Mouse (Mus musculus): Measurements from ENCODE around the gene Cd27. TPM values are rescaled to one million over a fixed set of nuclear protein-coding genes. Genes with fewer than 3 reads are reported as not detected.

Cd27 gene
- polyA plus RNA-seq, 1 experiment from 2014 or later, result 1.4 TPM

- Histone ChIP-seq H3K9ac (ENCODE audit: low read length) (no peak overlapping the region), H3K27ac (replicated peaks; ENCODE audit: low read depth, low read length) (no peak overlapping the region), H3K4me1 (ENCODE audit: control insufficient read depth, insufficient read depth, low read length) (peaks cover 3% of the 10 kb centered on the region; the same call in 1 of the 2 replicates), H3K27me3 (ENCODE audit: control insufficient read depth, insufficient read depth, low read length) (no peaks in the 10 kb centered on the region), H3K9me3 (ENCODE audit: control insufficient read depth, low read length) (no peaks in the 10 kb centered on the region), H3K4me3 (ENCODE audit: low read depth, low read length) (no peak overlapping the region), H3K4me2 (ENCODE audit: low read depth, severe bottlenecking) (no peak overlapping the region), H3K36me3 (ENCODE audit: control insufficient read depth, insufficient read depth, low read length) (peaks cover 10% of the 10 kb centered on the region)
- DNase-seq (ENCODE audit: low spot score) (no peak), ATAC-seq (ENCODE audit: insufficient number of reproducible peaks, low FRiP score, low TSS enrichment, low read depth) (no peak)
- WGBS, result 48% methylated on average over 1 of the region's 1 CpGs
These were observed 41.2 kb downstream of the Cd27 start for GRCm38 (mm10) chr6:125195541-125196075.

GRCm38 (mm10) chr6:125193390-125193789 lies 43.4 kb downstream of the Cd27 start:
- no peak overlapping the region for H3K9ac ChIP-seq (ENCODE audit: low read length)
- no peak for ATAC-seq (ENCODE audit: insufficient number of reproducible peaks, low FRiP score, low TSS enrichment, low read depth)
- H3K27me3 ChIP-seq (ENCODE audit: control insufficient read depth, insufficient read depth, low read length), result no peaks in the 10 kb centered on the region
- peaks cover 19% of the 10 kb centered on the region for H3K36me3 ChIP-seq (ENCODE audit: control insufficient read depth, insufficient read depth, low read length)
- no peak for DNase-seq (ENCODE audit: low spot score)
- no peak overlapping the region for H3K4me3 ChIP-seq (ENCODE audit: low read depth, low read length)
- peaks cover 3% of the 10 kb centered on the region; the same call in 1 of the 2 replicates for H3K4me1 ChIP-seq (ENCODE audit: control insufficient read depth, insufficient read depth, low read length)
- no peak overlapping the region for H3K27ac ChIP-seq (replicated peaks; ENCODE audit: low read depth, low read length)
- H3K4me2 ChIP-seq (ENCODE audit: low read depth, severe bottlenecking), result no peak overlapping the region
- no peaks in the 10 kb centered on the region for H3K9me3 ChIP-seq (ENCODE audit: control insufficient read depth, low read length)
- 78% methylated on average over 7 of the region's 7 CpGs for WGBS

- Histone ChIP-seq H3K4me3 (ENCODE audit: low read depth, low read length) (peak overlapping the region; percentile 75), H3K9me3 (ENCODE audit: control insufficient read depth, low read length) (no peaks in the 10 kb centered on the region), H3K27me3 (ENCODE audit: control insufficient read depth, insufficient read depth, low read length) (no peaks in the 10 kb centered on the region), H3K36me3 (ENCODE audit: control insufficient read depth, insufficient read depth, low read length) (peaks cover 20% of the 10 kb centered on the region), H3K4me1 (ENCODE audit: control insufficient read depth, insufficient read depth, low read length) (peaks cover 3% of the 10 kb centered on the region; the same call in 1 of the 2 replicates), H3K4me2 (ENCODE audit: low read depth, severe bottlenecking) (peak overlapping the region; percentile 84), H3K27ac (replicated peaks; ENCODE audit: low read depth, low read length) (no peak overlapping the region), H3K9ac (ENCODE audit: low read length) (peak overlapping the region; percentile 89)
- no peak for ATAC-seq (ENCODE audit: insufficient number of reproducible peaks, low FRiP score, low TSS enrichment, low read depth)
- DNase-seq (ENCODE audit: low spot score), result no peak
- 49% methylated on average over 5 of the region's 5 CpGs for WGBS
These were observed 44.0 kb downstream of the Cd27 start for GRCm38 (mm10) chr6:125192841-125193240.

GRCm38 (mm10) chr6:125192016-125192714 lies 44.6 kb downstream of the Cd27 start:
- Histone ChIP-seq H3K4me2 (ENCODE audit: low read depth, severe bottlenecking) (peak overlapping the region; percentile 84), H3K4me1 (ENCODE audit: control insufficient read depth, insufficient read depth, low read length) (peaks cover 3% of the 10 kb centered on the region; the same call in 1 of the 2 replicates), H3K9ac (ENCODE audit: low read length) (peak overlapping the region; percentile 89), H3K27me3 (ENCODE audit: control insufficient read depth, insufficient read depth, low read length) (no peaks in the 10 kb centered on the region), H3K9me3 (ENCODE audit: control insufficient read depth, low read length) (no peaks in the 10 kb centered on the region), H3K36me3 (ENCODE audit: control insufficient read depth, insufficient read depth, low read length) (peaks cover 24% of the 10 kb centered on the region), H3K27ac (replicated peaks; ENCODE audit: low read depth, low read length) (peak overlapping the region; percentile 99), H3K4me3 (ENCODE audit: low read depth, low read length) (peak overlapping the region; percentile 75)
- DNase-seq (ENCODE audit: low spot score) (peak; percentile 93), ATAC-seq (ENCODE audit: insufficient number of reproducible peaks, low FRiP score, low TSS enrichment, low read depth) (peak; percentile 92)
- under 1% methylated on average over 34 of the region's 34 CpGs for WGBS

- Histone ChIP-seq H3K4me3 (ENCODE audit: low read depth, low read length) (peak within 1 kb of the TSS; percentile 75), H3K9me3 (ENCODE audit: control insufficient read depth, low read length) (no peaks in the 10 kb centered on the region), H3K27me3 (ENCODE audit: control insufficient read depth, insufficient read depth, low read length) (no peaks in the 10 kb centered on the region), H3K9ac (ENCODE audit: low read length) (peak within 1 kb of the TSS; percentile 89), H3K36me3 (ENCODE audit: control insufficient read depth, insufficient read depth, low read length) (peaks cover 31% of the 10 kb centered on the region), H3K27ac (replicated peaks; ENCODE audit: low read depth, low read length) (peak within 1 kb of the TSS; percentile 99), H3K4me1 (ENCODE audit: control insufficient read depth, insufficient read depth, low read length) (peaks cover 3% of the 10 kb centered on the region; the same call in 1 of the 2 replicates), H3K4me2 (ENCODE audit: low read depth, severe bottlenecking) (peak within 1 kb of the TSS; percentile 84)
- under 1% methylated on average over 54 of the region's 54 CpGs for WGBS
- DNase-seq (ENCODE audit: low spot score) (peak; percentile 98), ATAC-seq (ENCODE audit: insufficient number of reproducible peaks, low FRiP score, low TSS enrichment, low read depth) (peak; percentile 96)
These were observed 45.3 kb downstream of the Cd27 start, which contains the start of the genes Ncapd2 and Mrpl51 for GRCm38 (mm10) chr6:125191332-125192015. Ncapd2 (minus strand) TSS chr6:125191701. Mrpl51 (plus strand) TSS chr6:125191801.

GRCm38 (mm10) chr6:125190816-125191215 lies 46.0 kb downstream of the Cd27 start:
- ATAC-seq (ENCODE audit: insufficient number of reproducible peaks, low FRiP score, low TSS enrichment, low read depth), result no peak
- Histone ChIP-seq H3K9ac (ENCODE audit: low read length) (peak overlapping the region; percentile 89), H3K27me3 (ENCODE audit: control insufficient read depth, insufficient read depth, low read length) (no peaks in the 10 kb centered on the region), H3K36me3 (ENCODE audit: control insufficient read depth, insufficient read depth, low read length) (peaks cover 35% of the 10 kb centered on the region), H3K27ac (replicated peaks; ENCODE audit: low read depth, low read length) (0 out of 2 replicates have a peak overlapping the region, but pooled peaks have one; percentile 99), H3K4me1 (ENCODE audit: control insufficient read depth, insufficient read depth, low read length) (peaks cover 3% of the 10 kb centered on the region; the same call in 1 of the 2 replicates), H3K4me2 (ENCODE audit: low read depth, severe bottlenecking) (peak overlapping the region; percentile 84), H3K4me3 (ENCODE audit: low read depth, low read length) (peak overlapping the region; percentile 75), H3K9me3 (ENCODE audit: control insufficient read depth, low read length) (no peaks in the 10 kb centered on the region)
- DNase-seq (ENCODE audit: low spot score), result no peak

GRCm38 (mm10) chr6:125186203-125186602 lies 50.6 kb downstream of the Cd27 start:
- no peak overlapping the region for H3K4me2 ChIP-seq (ENCODE audit: low read depth, severe bottlenecking)
- no peak for DNase-seq (ENCODE audit: low spot score)
- no peaks in the 10 kb centered on the region for H3K9me3 ChIP-seq (ENCODE audit: control insufficient read depth, low read length)
- H3K9ac ChIP-seq (ENCODE audit: low read length), result no peak overlapping the region
- 94% methylated on average over 10 of the region's 10 CpGs for WGBS
- peaks cover 56% of the 10 kb centered on the region for H3K36me3 ChIP-seq (ENCODE audit: control insufficient read depth, insufficient read depth, low read length)
- H3K4me3 ChIP-seq (ENCODE audit: low read depth, low read length), result no peak overlapping the region
- no peak overlapping the region for H3K27ac ChIP-seq (replicated peaks; ENCODE audit: low read depth, low read length)
- no peak for ATAC-seq (ENCODE audit: insufficient number of reproducible peaks, low FRiP score, low TSS enrichment, low read depth)
- H3K27me3 ChIP-seq (ENCODE audit: control insufficient read depth, insufficient read depth, low read length), result no peaks in the 10 kb centered on the region
- no peaks in the 10 kb centered on the region for H3K4me1 ChIP-seq (ENCODE audit: control insufficient read depth, insufficient read depth, low read length)
